Mouse (Mus musculus): ENCODE data around the gene Cldn34c4.

Cldn34c4 gene

DNA sequence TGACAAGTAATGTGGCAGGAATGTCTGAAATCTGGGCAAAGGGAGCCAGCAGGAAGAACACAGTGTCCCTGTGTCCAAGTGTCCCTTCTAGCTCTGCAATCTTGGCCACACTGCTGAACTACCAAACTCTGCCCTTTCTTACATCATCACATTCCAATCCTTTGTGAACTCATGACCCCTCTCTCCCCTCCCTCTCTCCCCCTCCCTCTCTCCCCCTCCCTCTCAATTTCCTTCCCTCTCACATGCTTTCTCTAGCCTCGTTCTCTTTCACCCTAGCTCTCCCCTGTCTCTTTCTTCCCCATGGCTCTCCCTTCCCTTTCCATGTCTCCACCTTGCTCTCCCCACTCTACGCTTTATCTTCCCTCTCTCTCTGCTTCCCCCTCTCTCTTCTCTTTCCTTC lies at the start of gene Cldn34c4:
TSS of gene Cldn34c4 (minus strand) at position 101 of the 400 bp plus-strand sequence.
- no peak for DNase-seq (ENCODE audit: low spot score)

DNA sequence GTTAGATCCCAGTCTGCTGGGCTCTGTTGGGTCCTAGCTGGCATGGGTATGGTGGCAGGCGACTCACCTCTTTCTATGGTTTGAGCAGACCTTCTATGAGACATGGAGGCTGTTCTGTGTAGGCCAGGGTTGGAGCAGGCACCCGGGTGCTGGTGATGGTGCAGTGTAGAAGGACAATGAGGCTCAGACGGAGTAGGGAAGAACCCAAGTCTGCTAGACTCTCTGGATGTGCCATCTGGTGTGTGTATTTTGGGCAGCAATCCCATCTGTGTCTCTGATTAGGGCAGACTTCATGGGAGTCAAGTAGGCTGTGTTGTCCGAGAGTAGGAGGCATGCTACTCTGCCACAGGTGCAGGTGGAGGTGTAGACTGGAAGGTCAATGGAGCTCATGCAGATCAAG lies 10.7 kb upstream of the Cldn34c4 start:
- DNase-seq (ENCODE audit: low spot score): peak; percentile 0

All from left cerebral cortex, adult 11 months (tissue).